Mouse (Mus musculus) testis, adult 2 months (tissue): ENCODE measurements around the gene Gm3646. TPM values are rescaled to one million over a fixed set of nuclear protein-coding genes. Genes with fewer than 3 reads are reported as not detected.

Experiments used
- H3K27ac ChIP-seq: fragments of 200-500 bp; 2 replicates; pipeline ENCODE4 v1.5.1; 2012; ENCODE audit warnings: low read depth, low read length; ENCODE audit not compliant: control insufficient read depth, insufficient read depth
- H3K27me3 ChIP-seq: fragments of 200-500 bp; 2 replicates; pipeline ENCODE4 v1.6.1; 2012; ENCODE audit warnings: mild to moderate bottlenecking, low read length, moderate library complexity; ENCODE audit not compliant: control insufficient read depth, insufficient read depth
- H3K36me3 ChIP-seq: fragments of 200-500 bp; 2 replicates; pipeline ENCODE4 v1.6.1; 2012; ENCODE audit warnings: mild to moderate bottlenecking, low read length; ENCODE audit not compliant: control insufficient read depth, insufficient read depth
- H3K4me1 ChIP-seq: fragments of 200-500 bp; 2 replicates; pipeline ENCODE4 v1.6.1; 2012; ENCODE audit warnings: low read length; ENCODE audit not compliant: control insufficient read depth, insufficient read depth
- H3K4me3 ChIP-seq: fragments of 200-500 bp; 2 replicates; pipeline ENCODE4 v1.5.1; 2012; ENCODE audit warnings: low read depth, mild to moderate bottlenecking, low read length, moderate library complexity, mixed read lengths; ENCODE audit not compliant: control insufficient read depth
- CTCF ChIP-seq: fragments of 200-500 bp; IDR thresholded peaks from 2 replicates; pipeline ENCODE4 v1.5.1; 2012; ENCODE audit warnings: low read depth, mild to moderate bottlenecking, inconsistent platforms, low read length, moderate library complexity; ENCODE audit not compliant: control insufficient read depth, insufficient read depth, insufficient replicate concordance
- POLR2A ChIP-seq: fragments of 200-500 bp; IDR thresholded peaks from 2 replicates; pipeline ENCODE4 v1.6.1; 2012; ENCODE audit warnings: low read depth, mild to moderate bottlenecking, inconsistent platforms, low read length, moderate library complexity; ENCODE audit not compliant: control insufficient read depth
- polyA plus RNA-seq: library from polyadenylated mRNA; depleted of rRNA; stranded (reverse); fragments of >200 nt; gene quantifications from 2 replicates; pipeline ENCODE4 v1.2.3, GENCODE M21; 2012

The Gm3646 gene
- polyA plus RNA-seq, 1 experiment: not detected

DNA sequence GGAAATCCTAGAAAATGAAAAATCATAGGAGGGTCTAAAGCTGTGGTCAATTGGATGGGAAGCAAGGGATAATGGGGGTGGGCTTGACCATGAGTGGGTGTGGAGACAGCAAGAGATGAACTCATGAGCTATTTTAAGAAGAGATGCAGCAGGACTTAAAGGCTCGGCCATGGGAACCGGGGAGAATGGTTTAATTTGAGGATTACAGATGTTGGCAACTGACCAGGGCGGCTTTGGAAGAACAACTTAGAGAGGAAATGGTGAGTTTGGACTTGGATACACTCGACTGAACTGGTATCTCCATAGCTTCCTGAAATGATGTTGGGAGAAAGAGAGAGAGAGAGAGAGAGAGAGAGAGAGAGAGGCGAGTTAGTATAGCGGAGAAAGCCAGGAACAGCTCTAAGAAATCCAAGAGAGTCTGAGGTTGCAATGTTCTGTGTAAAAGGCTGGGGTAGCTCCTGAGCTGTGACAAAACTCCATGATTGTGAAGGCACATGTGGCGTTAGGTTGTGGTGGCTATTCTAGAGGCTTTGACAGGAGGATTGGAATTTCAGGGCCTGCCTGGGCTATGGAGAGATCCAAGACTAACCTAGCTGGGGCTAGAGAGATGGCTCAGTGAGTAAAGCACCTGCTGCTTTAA lies 39.2 kb downstream of the Gm3646 start:
- no peaks in the 10 kb centered on the region for H3K27me3 ChIP-seq
- H3K27ac ChIP-seq: no peak overlapping the region
- TF ChIP-seq CTCF: no peak
- no peak for TF ChIP-seq POLR2A
- H3K36me3 ChIP-seq: no peaks in the 10 kb centered on the region
- peaks cover 3% of the 10 kb centered on the region for H3K4me1 ChIP-seq
- H3K4me3 ChIP-seq: no peak overlapping the region

DNA sequence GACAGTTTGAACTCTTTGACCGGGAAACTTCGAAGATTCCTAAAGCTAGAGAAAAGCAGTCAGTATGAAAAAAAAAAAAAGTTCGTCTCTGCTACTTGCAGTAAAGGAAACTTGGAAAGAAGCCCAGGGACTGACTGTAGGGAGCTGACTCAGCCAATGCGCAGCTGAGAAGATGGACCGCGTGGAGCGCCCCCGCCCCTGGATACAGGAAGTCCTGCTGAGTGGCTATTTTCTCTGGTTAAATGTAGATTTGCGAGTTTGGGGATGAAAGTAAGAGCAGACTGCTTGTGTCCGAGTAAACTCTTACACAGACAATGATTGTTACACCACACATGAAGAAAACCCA lies 43.1 kb downstream of the Gm3646 start:
- Histone ChIP-seq H3K27ac (peak overlapping the region; percentile 79), H3K27me3 (no peaks in the 10 kb centered on the region), H3K4me1 (peaks cover 6% of the 10 kb centered on the region), H3K4me3 (0 out of 2 replicates have a peak overlapping the region, but pooled peaks have one; percentile 7), H3K36me3 (no peaks in the 10 kb centered on the region)
- no peak for TF ChIP-seq POLR2A
- no peak for TF ChIP-seq CTCF

DNA sequence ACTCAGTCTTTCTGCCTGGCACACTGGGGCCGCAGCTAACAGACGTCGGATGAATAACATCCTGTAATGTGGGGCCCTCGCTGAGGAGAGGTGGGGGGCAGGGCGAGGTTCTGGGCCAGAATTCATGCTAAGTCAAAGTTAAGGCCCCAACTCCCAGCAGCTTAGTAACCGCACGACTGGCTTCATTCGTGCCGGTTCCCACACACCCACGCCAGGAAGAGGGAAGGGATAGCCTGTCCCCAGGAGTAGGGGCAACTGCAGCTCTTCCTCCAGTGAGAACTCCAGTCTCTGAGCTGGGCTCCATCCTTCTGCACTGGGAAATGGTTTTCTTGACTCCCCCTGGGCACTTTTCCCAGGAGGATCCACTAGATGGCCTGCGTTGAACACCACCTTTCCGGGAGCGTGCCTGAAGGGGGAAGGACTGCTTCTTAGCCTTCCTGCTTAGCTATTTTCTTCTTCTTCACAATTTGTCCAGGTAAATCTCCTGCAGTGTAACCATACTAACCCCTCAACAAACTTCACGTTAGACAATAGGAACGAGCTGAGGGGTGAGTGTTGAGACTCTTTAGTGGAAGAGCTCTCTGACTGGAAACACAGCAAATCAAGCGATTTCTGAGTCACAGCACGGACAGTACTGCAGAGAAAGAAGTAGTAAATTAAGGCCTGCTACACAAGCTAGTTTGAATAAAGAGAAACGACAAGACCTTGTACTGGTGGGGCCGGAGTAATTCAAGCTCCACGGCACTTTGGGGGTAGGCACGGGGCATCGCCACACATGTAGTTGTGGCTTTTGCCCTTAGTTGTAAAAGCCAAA lies 43.7 kb downstream of the Gm3646 start:
- H3K27ac ChIP-seq: peak overlapping the region; percentile 79
- no peaks in the 10 kb centered on the region for H3K36me3 ChIP-seq
- no peak for TF ChIP-seq POLR2A
- peak; percentile 31; the same call in 1 of the 2 replicates for TF ChIP-seq CTCF
- peaks cover 6% of the 10 kb centered on the region for H3K4me1 ChIP-seq
- no peaks in the 10 kb centered on the region for H3K27me3 ChIP-seq
- H3K4me3 ChIP-seq: 0 out of 2 replicates have a peak overlapping the region, but pooled peaks have one; percentile 7

DNA sequence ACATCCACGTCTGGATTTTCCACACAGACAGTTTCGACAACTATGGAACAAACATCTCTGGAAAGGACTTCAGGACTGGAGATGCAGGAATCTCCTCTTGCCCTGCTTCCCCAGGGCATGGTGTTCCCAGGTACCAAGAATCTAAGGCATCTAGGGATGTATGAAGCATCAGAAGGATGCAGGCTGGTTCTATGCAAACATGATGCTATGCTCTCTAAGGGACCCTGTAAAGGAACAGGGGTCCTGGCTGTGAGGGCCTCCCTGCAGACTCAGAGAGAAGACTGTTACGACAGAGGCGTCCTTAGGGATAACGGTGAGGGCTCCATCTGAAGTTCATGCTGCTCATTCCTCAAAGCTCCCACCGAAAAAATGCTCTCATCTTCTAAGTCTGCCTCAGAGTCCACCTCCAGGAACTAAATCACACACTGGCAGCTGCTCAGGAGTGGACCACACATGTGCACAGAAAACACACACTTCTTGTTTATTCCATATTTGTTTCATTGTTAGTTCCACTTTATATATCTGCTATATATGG lies 44.9 kb downstream of the Gm3646 start:
- Histone ChIP-seq H3K4me3 (no peak overlapping the region), H3K27me3 (no peaks in the 10 kb centered on the region), H3K4me1 (peaks cover 6% of the 10 kb centered on the region), H3K36me3 (no peaks in the 10 kb centered on the region), H3K27ac (no peak overlapping the region)
- TF ChIP-seq POLR2A: no peak
- TF ChIP-seq CTCF: no peak

DNA sequence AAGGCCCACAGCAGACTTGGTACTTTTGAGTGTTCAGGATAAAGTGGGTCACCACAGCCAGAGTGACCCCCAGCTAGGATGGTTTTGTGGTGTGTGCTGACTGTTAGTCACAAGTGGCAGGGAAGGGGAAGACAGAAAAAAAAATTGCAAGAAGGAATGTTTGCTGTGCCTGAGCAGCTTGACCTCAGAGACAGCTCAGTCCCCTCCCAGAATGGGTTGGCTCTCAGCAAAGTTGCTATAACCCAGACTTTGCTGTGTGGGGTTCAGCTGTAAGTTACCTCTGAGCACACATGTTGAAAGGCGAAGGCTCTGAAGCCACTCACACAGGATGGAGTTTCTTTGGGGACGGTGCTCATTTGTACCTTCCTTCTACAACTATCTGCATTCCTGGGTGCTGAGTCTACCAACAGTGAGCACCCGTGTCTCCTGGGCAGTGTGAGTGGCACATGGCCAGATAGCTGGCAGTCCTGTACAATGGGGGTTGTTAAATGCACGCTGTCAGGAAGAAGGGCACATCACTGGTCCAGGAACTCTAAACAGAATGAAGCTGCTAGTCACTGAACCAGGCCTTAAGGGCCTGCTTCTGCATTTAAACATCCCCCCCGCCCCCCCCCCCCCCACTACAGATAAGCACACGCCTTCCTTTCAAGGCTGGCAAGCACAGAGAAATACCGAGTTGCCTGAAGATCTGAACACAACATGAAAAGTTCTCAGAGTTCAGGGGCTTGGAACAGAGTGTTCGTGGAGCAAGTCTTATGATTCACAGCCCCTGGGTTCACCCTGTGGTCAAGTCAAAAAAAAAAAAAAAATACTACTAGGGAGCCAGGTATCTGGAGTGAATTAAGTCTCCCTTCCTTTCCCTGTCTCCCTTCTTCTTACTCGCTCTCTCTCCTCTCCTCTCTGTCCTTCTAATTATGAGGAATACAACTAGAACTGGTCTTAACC lies 45.6 kb downstream of the Gm3646 start:
- peak overlapping the region; percentile 75 for H3K27ac ChIP-seq
- TF ChIP-seq POLR2A (no peak), CTCF (no peak)
- H3K36me3 ChIP-seq: no peaks in the 10 kb centered on the region
- no peak overlapping the region for H3K4me3 ChIP-seq
- peaks cover 6% of the 10 kb centered on the region for H3K4me1 ChIP-seq
- no peaks in the 10 kb centered on the region for H3K27me3 ChIP-seq

DNA sequence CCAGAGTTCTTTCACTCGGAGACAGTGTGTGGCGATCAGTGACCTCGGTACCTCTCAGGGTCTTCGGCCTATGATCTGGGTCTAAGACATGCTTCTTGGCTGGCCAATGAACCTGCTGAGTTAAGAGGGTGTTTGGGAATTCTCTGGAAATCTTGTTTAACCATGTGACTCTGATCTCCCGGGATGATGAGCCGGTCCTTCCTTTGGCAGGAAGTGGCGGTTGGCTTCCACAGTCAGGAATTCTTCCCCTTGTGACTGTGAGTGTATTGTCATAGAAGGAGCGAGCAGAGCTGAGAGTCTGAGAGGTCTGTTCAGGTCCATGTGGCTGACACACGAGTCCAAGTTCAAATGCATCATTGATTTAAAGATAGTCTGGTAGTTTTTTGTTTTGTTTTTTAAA lies 46.9 kb downstream of the Gm3646 start:
- TF ChIP-seq CTCF (no peak), POLR2A (no peak)
- no peak overlapping the region for H3K4me3 ChIP-seq
- no peaks in the 10 kb centered on the region for H3K36me3 ChIP-seq
- H3K4me1 ChIP-seq: peaks cover 9% of the 10 kb centered on the region
- no peak overlapping the region for H3K27ac ChIP-seq
- no peaks in the 10 kb centered on the region for H3K27me3 ChIP-seq
